ENCODE assay signal across 8 mouse cellular contexts in the genomic region with DNA sequence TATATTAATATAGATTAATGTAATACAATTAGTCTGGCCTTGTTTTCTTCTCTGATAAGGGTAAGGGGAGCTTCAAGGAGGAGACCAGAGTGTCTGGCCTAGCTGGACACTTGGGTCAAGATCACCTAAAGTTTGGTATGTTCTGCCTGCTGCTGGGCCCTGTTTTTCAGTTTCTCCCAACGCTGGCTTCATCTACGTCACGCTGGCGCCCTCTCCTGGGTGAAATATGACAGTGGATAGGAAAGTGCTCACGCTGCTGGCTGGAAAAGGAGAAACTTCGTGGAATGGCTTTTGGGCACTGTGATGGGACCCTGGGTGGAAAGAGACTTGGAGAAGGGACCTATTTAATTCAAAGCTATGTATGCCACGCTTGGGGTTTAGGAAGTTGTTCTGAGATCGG. TPM values are rescaled to one million over a fixed set of nuclear protein-coding genes. Genes with fewer than 3 reads are reported as not detected.
A peak's percentile ranks its signal among the peaks of the same experiment; 100 is the strongest.
DNase-seq lines count a peak whose midpoint lies in the region; ATAC-seq and TF ChIP-seq lines count a peak whose summit lies in the region.

No protein-coding gene starts in this region.

- no peaks in the 10 kb centered on the region for H3K4me1 ChIP-seq in E14TG2a.4 (replicated peaks; ENCODE audit: low read depth, low read length)
- 0 out of 2 replicates have a peak, but pooled peaks cover 3% of the 10 kb centered on the region for H3K4me1 ChIP-seq in bone marrow macrophage, adult 2 months (ENCODE audit: control insufficient read depth, insufficient read depth, low read length)
- peaks cover 22% of the 10 kb centered on the region for H3K4me1 ChIP-seq in heart, embryonic 13.5 days
- H3K4me1 ChIP-seq in liver, postnatal 0 days (ENCODE audit: insufficient read depth) = peaks cover 5% of the 10 kb centered on the region

- TF ChIP-seq EP300 in liver, postnatal 0 days (IDR thresholded peaks at IDR 0.05; ENCODE audit: low read depth) = no peak

- TF ChIP-seq CTCF in E14TG2a.4 (conservative IDR thresholded peaks at IDR 0.05; ENCODE audit: low read length) = peak; percentile 61
- TF ChIP-seq CTCF in bone marrow macrophage, adult 2 months (IDR thresholded peaks at IDR 0.05; ENCODE audit: low read depth, low read length) = peak; percentile 93
- TF ChIP-seq CTCF in liver, postnatal 0 days (IDR thresholded peaks at IDR 0.05; ENCODE audit: low read depth) = peak; percentile 97

- H3K4me2 ChIP-seq in heart, embryonic 13.5 days = peak overlapping the region; percentile 57
- peak overlapping the region; percentile 39 for H3K4me2 ChIP-seq in liver, postnatal 0 days (ENCODE audit: low read depth, low read length)

- 2% methylated on average over 8 of the region's 8 CpGs for WGBS in heart, embryonic 13.5 days
- WGBS in liver, postnatal 0 days (ENCODE audit: insufficient replicate concordance) = 2% methylated on average over 8 of the region's 8 CpGs

- DNase-seq in layer of hippocampus, adult 11-12 months (ENCODE audit: low spot score) = peak; percentile 91
- peak; percentile 86 for DNase-seq in liver, postnatal 0 days
- DNase-seq in retina, adult 2 months (ENCODE audit: low read depth, low spot score) = peak; percentile 53
- DNase-seq in thymus, postnatal 14 days = peak; percentile 80

- peak overlapping the region; percentile 68 for H3K9ac ChIP-seq in heart, embryonic 13.5 days
- no peak overlapping the region for H3K9ac ChIP-seq in liver, postnatal 0 days (replicated peaks)

- no peak overlapping the region for H3K4me3 ChIP-seq in E14TG2a.4 (replicated peaks; ENCODE audit: low read length)
- H3K4me3 ChIP-seq in bone marrow macrophage, adult 2 months (ENCODE audit: insufficient read depth, low read length) = no peak overlapping the region
- H3K4me3 ChIP-seq in heart, embryonic 13.5 days = peak overlapping the region; percentile 14; the same call in 1 of the 2 replicates
- H3K4me3 ChIP-seq in liver, postnatal 0 days (ENCODE audit: low read depth, low read length) = no peak overlapping the region

- H3K9me3 ChIP-seq in E14TG2a.4 (ENCODE audit: low read length) = no peaks in the 10 kb centered on the region
- no peaks in the 10 kb centered on the region for H3K9me3 ChIP-seq in heart, embryonic 13.5 days
- no peaks in the 10 kb centered on the region for H3K9me3 ChIP-seq in liver, postnatal 0 days (ENCODE audit: low read length)

- peak; percentile 79 for ATAC-seq in erythroblast, adult 5-6 weeks (replicated peaks; ENCODE audit: low FRiP score, poor library complexity, severe bottlenecking)
- ATAC-seq in heart, embryonic 13.5 days (ENCODE audit: extremely low read depth, insufficient number of reproducible peaks, low FRiP score, low TSS enrichment) = no peak
- ATAC-seq in liver, postnatal 0 days = peak; percentile 59; the same call in 1 of the 2 replicates

- no peak for TF ChIP-seq POLR2A in bone marrow macrophage, adult 2 months (IDR thresholded peaks at IDR 0.05; ENCODE audit: borderline replicate concordance, low read depth, low read length)

- H3K27me3 ChIP-seq in E14TG2a.4 (ENCODE audit: insufficient read depth, low read length) = peaks cover 8% of the 10 kb centered on the region; the same call in 1 of the 2 replicates
- H3K27me3 ChIP-seq in heart, embryonic 13.5 days (replicated peaks) = no peaks in the 10 kb centered on the region
- no peaks in the 10 kb centered on the region for H3K27me3 ChIP-seq in liver, postnatal 0 days (ENCODE audit: insufficient read depth, low read length)

- no peaks in the 10 kb centered on the region for H3K36me3 ChIP-seq in E14TG2a.4 (ENCODE audit: insufficient read depth, low read length)
- no peaks in the 10 kb centered on the region for H3K36me3 ChIP-seq in heart, embryonic 13.5 days
- no peaks in the 10 kb centered on the region for H3K36me3 ChIP-seq in liver, postnatal 0 days (replicated peaks; ENCODE audit: insufficient read depth, low read length)

- H3K27ac ChIP-seq in bone marrow macrophage, adult 2 months (ENCODE audit: insufficient read depth, low read depth, low read length) = no peak overlapping the region
- H3K27ac ChIP-seq in heart, embryonic 13.5 days (replicated peaks) = no peak overlapping the region
- H3K27ac ChIP-seq in liver, postnatal 0 days (ENCODE audit: low read depth) = no peak overlapping the region

RNA-seq across cellular contexts. Expression of gene Plau, which starts 36.8 kb away (rescaled TPM):
- polyA plus RNA-seq in bone marrow macrophage, adult 2 months (2012; ENCODE audit: insufficient read depth, insufficient read length, missing spikeins) = 16.7 and 18.6 TPM in 2 replicates
- total RNA-seq in erythroblast, adult 5-6 weeks (2015; ENCODE audit: low replicate concordance) = 0.38 and 0.84 TPM in 2 replicates
- total RNA-seq in erythroblast, adult 5-6 weeks (2017; ENCODE audit: low replicate concordance) = 2.8 and 9.6 TPM in 2 replicates
- polyA plus RNA-seq in heart, embryonic 13.5 days (2015; fragmentation: Nextera tagmentation; extraction: Ambion mirVana) = 1.4 and 2.3 TPM in 2 replicates
- polyA plus RNA-seq in liver, postnatal 0 days (2015; fragmentation: Nextera tagmentation; extraction: Ambion mirVana) = 0.83 and 0.84 TPM in 2 replicates

RNA-seq across cellular contexts. Expression of gene Vcl, which starts 55.9 kb away (rescaled TPM):
- polyA plus RNA-seq in bone marrow macrophage, adult 2 months (2012; ENCODE audit: insufficient read depth, insufficient read length, missing spikeins) = 12.9 and 13.2 TPM in 2 replicates
- 42.1 and 45.6 TPM in 2 replicates for total RNA-seq in erythroblast, adult 5-6 weeks (2015; ENCODE audit: low replicate concordance)
- total RNA-seq in erythroblast, adult 5-6 weeks (2017; ENCODE audit: low replicate concordance) = 28.2 and 34.6 TPM in 2 replicates
- polyA plus RNA-seq in heart, embryonic 13.5 days (2015; fragmentation: Nextera tagmentation; extraction: Ambion mirVana) = 67.1 and 69.8 TPM in 2 replicates
- polyA plus RNA-seq in liver, postnatal 0 days (2015; fragmentation: Nextera tagmentation; extraction: Ambion mirVana) = 9.3 and 11.6 TPM in 2 replicates
